Mouse (Mus musculus): ENCODE data around the gene Lmna.

Lmna gene

GRCm38 (mm10) chr3:88509692-88510420 is at the start of gene Lmna:
TSS of gene Lmna (minus strand) at chr3:88509956.
- in situ Hi-C loops (cut with MboI, MseI) = no loop called here

- in situ Hi-C loops (cut with MboI, MseI) = no loop called here
Measured at GRCm38 (mm10) chr3:88556616-88557015, 46.9 kb upstream of the Lmna start.

- in situ Hi-C loops (cut with MboI, MseI) = no loop called here
Measured at GRCm38 (mm10) chr3:88555731-88556130, 46.0 kb upstream of the Lmna start.

- in situ Hi-C loops (cut with MboI, MseI) = no loop called here
Measured at GRCm38 (mm10) chr3:88555069-88555605, 45.4 kb upstream of the Lmna start.

- in situ Hi-C loops (cut with MboI, MseI) = no loop called here
Measured at GRCm38 (mm10) chr3:88553880-88554586, 44.3 kb upstream of the Lmna start.

- in situ Hi-C loops (cut with MboI, MseI) = no loop called here
Measured at GRCm38 (mm10) chr3:88553525-88553879, 43.7 kb upstream of the Lmna start, which contains the start of gene Ubqln4. TSS of gene Ubqln4 (plus strand) at chr3:88553758.

GRCm38 (mm10) chr3:88552676-88553524 is 43.1 kb upstream of the Lmna start, which contains the start of gene Lamtor2:
TSS of gene Lamtor2 (minus strand) at chr3:88553074.
- in situ Hi-C loops (cut with MboI, MseI) = no loop called here

- in situ Hi-C loops (cut with MboI, MseI) = no loop called here
Measured at GRCm38 (mm10) chr3:88552082-88552645, 42.4 kb upstream of the Lmna start.

GRCm38 (mm10) chr3:88551586-88551985 is 41.8 kb upstream of the Lmna start:
- in situ Hi-C loops (cut with MboI, MseI) = no loop called here

- in situ Hi-C loops (cut with MboI, MseI) = no loop called here
Measured at GRCm38 (mm10) chr3:88548180-88548917, 38.6 kb upstream of the Lmna start, which contains the start of gene Rab25. TSS of gene Rab25 (minus strand) at chr3:88548300.

GRCm38 (mm10) chr3:88546674-88547418 is 37.1 kb upstream of the Lmna start:
- in situ Hi-C loops (cut with MboI, MseI) = no loop called here

GRCm38 (mm10) chr3:88544955-88545591 is 35.3 kb upstream of the Lmna start:
- in situ Hi-C loops (cut with MboI, MseI) = no loop called here

- in situ Hi-C loops (cut with MboI, MseI) = no loop called here
Measured at GRCm38 (mm10) chr3:88544514-88544913, 34.8 kb upstream of the Lmna start.

GRCm38 (mm10) chr3:88543651-88544410 is 34.1 kb upstream of the Lmna start:
- in situ Hi-C loops (cut with MboI, MseI) = no loop called here

GRCm38 (mm10) chr3:88543174-88543573 is 33.4 kb upstream of the Lmna start:
- in situ Hi-C loops (cut with MboI, MseI) = no loop called here

- in situ Hi-C loops (cut with MboI, MseI) = no loop called here
Measured at GRCm38 (mm10) chr3:88542486-88542885, 32.7 kb upstream of the Lmna start.

GRCm38 (mm10) chr3:88541622-88542401 is 32.1 kb upstream of the Lmna start:
- in situ Hi-C loops (cut with MboI, MseI) = no loop called here

GRCm38 (mm10) chr3:88540085-88540484 is 30.3 kb upstream of the Lmna start:
- in situ Hi-C loops (cut with MboI, MseI) = no loop called here
